8 mouse cellular contexts compared by ENCODE assay signal in the genomic region with DNA sequence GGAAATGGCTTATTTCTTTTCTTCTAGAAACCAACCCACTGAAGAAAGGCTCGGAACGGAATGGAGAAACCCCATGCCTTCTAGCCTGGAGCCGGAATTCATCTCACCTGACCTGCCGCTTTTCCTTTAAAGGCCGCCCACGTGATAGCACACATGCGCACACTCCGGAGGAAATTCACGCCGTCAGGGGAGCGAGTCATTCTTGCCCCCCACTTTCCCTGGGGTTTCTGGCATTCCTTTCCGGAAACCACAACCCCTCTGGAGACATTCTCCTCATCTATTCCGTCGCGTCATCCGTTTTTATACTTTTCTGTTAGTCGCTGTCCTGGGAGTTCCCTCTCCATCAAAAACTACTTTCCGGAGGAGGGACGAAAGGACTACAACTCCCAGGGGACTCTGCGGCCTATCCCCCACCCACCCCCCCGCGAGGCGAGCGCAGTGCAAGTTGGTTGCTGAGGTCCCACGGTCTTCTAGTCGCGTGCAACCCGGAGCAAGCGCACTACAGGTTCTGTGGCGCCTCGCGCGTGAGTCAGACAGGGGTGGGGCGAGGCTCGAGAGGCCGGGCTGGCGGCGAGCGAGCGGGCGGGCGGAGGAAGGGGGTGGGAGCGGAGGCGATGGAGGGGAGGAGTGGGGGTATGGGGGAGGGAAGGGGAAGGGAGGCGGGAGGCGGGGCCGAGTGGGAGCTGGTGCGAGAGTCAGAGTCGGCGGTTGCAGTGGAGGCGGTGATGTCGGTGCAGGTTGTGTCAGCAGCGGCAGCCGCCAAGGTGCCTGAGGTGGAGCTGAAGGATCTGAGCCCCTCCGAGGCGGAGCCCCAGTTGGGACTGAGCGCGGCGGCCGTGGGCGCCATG. TPM values are rescaled to one million over a fixed set of nuclear protein-coding genes. Genes with fewer than 3 reads are reported as not detected.
DNase-seq lines count a peak whose midpoint lies in the region; ATAC-seq and TF ChIP-seq lines count a peak whose summit lies in the region.

Ahcyl2 (plus strand) TSS at position 199 of the 848 bp plus-strand sequence.

- peak; percentile 93 for ATAC-seq in G1E (ENCODE audit: extremely low read depth, insufficient number of reproducible peaks, low FRiP score, poor library complexity, severe bottlenecking)
- ATAC-seq in forebrain, postnatal 0 days: peak; percentile 99
- ATAC-seq in lung, embryonic 15.5 days (ENCODE audit: borderline replicate concordance, extremely low read depth, low FRiP score, low TSS enrichment): peak; percentile 98

- peak within 1 kb of the TSS; percentile 87 for H3K9ac ChIP-seq in forebrain, postnatal 0 days
- H3K9ac ChIP-seq in lung, embryonic 15.5 days: peak within 1 kb of the TSS; percentile 73

- H3K9me3 ChIP-seq in G1E (replicated peaks): no peaks in the 10 kb centered on the region
- no peaks in the 10 kb centered on the region for H3K9me3 ChIP-seq in forebrain, postnatal 0 days (ENCODE audit: low read length)
- no peaks in the 10 kb centered on the region for H3K9me3 ChIP-seq in lung, embryonic 15.5 days

- peak within 1 kb of the TSS; percentile 47 for H3K4me2 ChIP-seq in forebrain, postnatal 0 days (ENCODE audit: low read depth)
- H3K4me2 ChIP-seq in lung, embryonic 15.5 days: peak within 1 kb of the TSS; percentile 83

- peak within 1 kb of the TSS; percentile 91 for H3K27ac ChIP-seq in forebrain, postnatal 0 days (ENCODE audit: low read depth, low read length)
- H3K27ac ChIP-seq in lung, embryonic 15.5 days: peak within 1 kb of the TSS; percentile 88

- peaks cover 14% of the 10 kb centered on the region for H3K36me3 ChIP-seq in G1E (replicated peaks)
- no peaks in the 10 kb centered on the region for H3K36me3 ChIP-seq in forebrain, postnatal 0 days (ENCODE audit: insufficient read depth)
- H3K36me3 ChIP-seq in lung, embryonic 15.5 days: no peaks in the 10 kb centered on the region

- no peaks in the 10 kb centered on the region for H3K27me3 ChIP-seq in G1E (ENCODE audit: insufficient read depth, low read length)
- H3K27me3 ChIP-seq in forebrain, postnatal 0 days (ENCODE audit: insufficient read depth, low read length): no peaks in the 10 kb centered on the region
- H3K27me3 ChIP-seq in lung, embryonic 15.5 days: no peaks in the 10 kb centered on the region

- peak within 1 kb of the TSS; percentile 94 for H3K4me3 ChIP-seq in G1E (ENCODE audit: low read depth, low read length)
- peak within 1 kb of the TSS; percentile 86 for H3K4me3 ChIP-seq in forebrain, postnatal 0 days (ENCODE audit: low read depth, low read length)
- H3K4me3 ChIP-seq in lung, embryonic 15.5 days: peak within 1 kb of the TSS; percentile 93

- 1% methylated on average over 57 of the region's 61 CpGs for WGBS in forebrain, postnatal 0 days
- WGBS in lung, embryonic 15.5 days: under 1% methylated on average over 56 of the region's 61 CpGs

- peaks cover 28% of the 10 kb centered on the region for H3K4me1 ChIP-seq in G1E (ENCODE audit: insufficient read depth, low read depth, low read length)
- H3K4me1 ChIP-seq in forebrain, postnatal 0 days (ENCODE audit: insufficient read depth): no peaks in the 10 kb centered on the region
- peaks cover 4% of the 10 kb centered on the region for H3K4me1 ChIP-seq in lung, embryonic 15.5 days

- DNase-seq in G1E (ENCODE audit: low spot score): peak; percentile 80
- DNase-seq in cerebellum, adult 18-20 months: peak; percentile 94 to 98
- DNase-seq in forebrain, postnatal 0 days: peak; percentile 98
- peak; percentile 96 for DNase-seq in heart, postnatal 4 days
- DNase-seq in layer of hippocampus, adult 8-10 months (ENCODE audit: low spot score in 2 of 2): peak; percentile 93 to 95
- DNase-seq in ovary, adult 18-20 months (ENCODE audit: low spot score): peak; percentile 98
- DNase-seq in thymus, postnatal 0 days (ENCODE audit: low spot score): peak; percentile 97

- TF ChIP-seq CTCF in G1E (IDR thresholded peaks at IDR 0.05; ENCODE audit: low read depth, low read length): no peak
- no peak for TF ChIP-seq CTCF in forebrain, postnatal 0 days (IDR thresholded peaks at IDR 0.05; ENCODE audit: low read depth)

RNA-seq across cellular contexts. Expression of gene Ahcyl2, which starts in this region (rescaled TPM):
- total RNA-seq in G1E (2014; fragmentation: Nextera tagmentation): 44.7 and 45.0 TPM in 2 replicates
- 76.1 and 81.5 TPM in 2 replicates for total RNA-seq in G1E (2017)
- 21.7 and 38.8 TPM in 2 replicates for polyA plus RNA-seq in G1E (2012)
- 44.6 and 48.3 TPM in 2 replicates for total RNA-seq in forebrain, postnatal 0 days (2014; rRNA removed)
- polyA plus RNA-seq in forebrain, postnatal 0 days (2015; fragmentation: Nextera tagmentation; extraction: Ambion mirVana): 9.0 and 13.6 TPM in 2 replicates
- total RNA-seq in heart, postnatal 4 days (2021): 10 to 100 TPM; 13.8 to 17.1 TPM
- 100 to 1,000 TPM; 200 to 239 (median 221) TPM for total RNA-seq in layer of hippocampus, adult 8-10 months (2022)
- 8.2 and 9.5 TPM in 2 replicates for polyA plus RNA-seq in lung, embryonic 15.5 days (2015; fragmentation: Nextera tagmentation; extraction: Ambion mirVana)
- 13.8 and 17.2 TPM in 2 replicates for polyA plus RNA-seq in thymus, postnatal 0 days (2015; fragmentation: Nextera tagmentation; extraction: Ambion mirVana)

Comparison
In these comparisons a context has a peak if more than half of its experiments do, and no peak if none do; other contexts are left out.
1. Peak in every context shown above with its lines: DNase-seq, ATAC-seq, H3K4me3 ChIP-seq and H3K27ac ChIP-seq.